In the genomic region with DNA sequence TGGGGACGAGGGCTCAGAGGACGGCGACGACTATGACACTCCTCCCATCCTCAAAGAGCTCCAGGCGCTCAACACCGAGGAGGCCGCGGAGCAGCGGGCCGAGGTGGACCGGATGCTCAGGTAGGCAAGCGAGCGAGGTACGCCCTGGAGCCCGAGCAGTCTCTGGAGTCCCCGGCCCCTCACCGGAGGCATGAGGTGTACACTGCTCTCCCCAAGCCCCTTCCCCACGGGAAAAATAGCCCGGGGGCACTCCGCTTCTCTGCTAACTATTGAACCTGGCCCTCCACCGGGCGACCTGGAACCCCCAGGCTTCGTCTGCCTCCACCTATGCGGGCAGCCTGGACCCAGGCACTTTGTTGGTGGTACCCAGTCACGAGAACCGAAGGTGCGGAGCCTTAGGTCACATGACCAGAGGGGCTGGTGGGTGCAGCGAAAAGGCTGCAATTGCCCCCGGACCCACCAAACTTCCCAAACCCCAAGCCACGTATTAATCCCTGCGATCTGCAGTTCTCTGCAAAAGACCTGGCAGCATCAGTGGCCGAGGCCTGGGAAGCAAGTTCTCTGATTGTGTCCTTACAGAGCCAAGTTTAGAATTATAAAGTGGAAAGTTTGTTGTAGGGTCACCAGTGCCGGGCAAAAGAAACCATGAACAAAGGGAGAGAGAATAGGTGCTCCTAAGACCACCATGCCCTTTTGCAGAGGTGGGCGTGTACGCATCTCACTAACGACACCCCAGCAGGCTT, we compare ENCODE assay signal across 8 mouse cellular contexts. TPM values are rescaled to one million over a fixed set of nuclear protein-coding genes. Genes with fewer than 3 reads are reported as not detected.
DNase-seq lines count a peak whose midpoint lies in the region; ATAC-seq lines count a peak whose summit lies in the region.

No protein-coding gene starts in this region.

- peaks cover 38% of the 10 kb centered on the region for H3K4me1 ChIP-seq in heart, embryonic 13.5 days
- peaks cover 8% of the 10 kb centered on the region; the same call in 1 of the 2 replicates for H3K4me1 ChIP-seq in kidney, embryonic 16.5 days (ENCODE audit: insufficient read depth, low read length)

- H3K27me3 ChIP-seq in heart, embryonic 13.5 days (replicated peaks): peaks cover 83% of the 10 kb centered on the region
- peaks cover 60% of the 10 kb centered on the region for H3K27me3 ChIP-seq in kidney, embryonic 16.5 days (ENCODE audit: insufficient read depth, low read length)

- H3K36me3 ChIP-seq in heart, embryonic 13.5 days: no peaks in the 10 kb centered on the region
- H3K36me3 ChIP-seq in kidney, embryonic 16.5 days (ENCODE audit: insufficient read depth, low read length): no peaks in the 10 kb centered on the region

- DNase-seq in heart, postnatal 4 days: no peak
- DNase-seq in embryo, embryonic 10 days (ENCODE audit: low spot score): peak; percentile 43
- DNase-seq in lung, postnatal 4 days: peak; percentile 25 to 39
- DNase-seq in frontal cortex, postnatal 36 days (ENCODE audit: low spot score in 2 of 2): no peak
- DNase-seq in left cerebral cortex, postnatal 14 days (ENCODE audit: low spot score in 2 of 2): no peak
- no peak for DNase-seq in right cerebral cortex, postnatal 36 days (ENCODE audit: low spot score in 2 of 2)

- WGBS in heart, embryonic 13.5 days: 2% methylated on average over 36 of the region's 36 CpGs
- under 1% methylated on average over 36 of the region's 36 CpGs for WGBS in kidney, embryonic 16.5 days

- no peak for ATAC-seq in heart, embryonic 13.5 days (ENCODE audit: extremely low read depth, insufficient number of reproducible peaks, low FRiP score, low TSS enrichment)
- ATAC-seq in kidney, embryonic 16.5 days (ENCODE audit: low FRiP score, low TSS enrichment): 0 out of 2 replicates have a peak, but pooled peaks have one; percentile 24

- H3K4me3 ChIP-seq in heart, embryonic 13.5 days: peak overlapping the region; percentile 43
- H3K4me3 ChIP-seq in kidney, embryonic 16.5 days (ENCODE audit: low read length): peak overlapping the region; percentile 67

- H3K27ac ChIP-seq in heart, embryonic 13.5 days (replicated peaks): no peak overlapping the region
- H3K27ac ChIP-seq in kidney, embryonic 16.5 days (ENCODE audit: low read length): peak overlapping the region; percentile 96

- peak overlapping the region; percentile 60 for H3K4me2 ChIP-seq in heart, embryonic 13.5 days
- H3K4me2 ChIP-seq in kidney, embryonic 16.5 days (replicated peaks; ENCODE audit: low read depth, low read length): peak overlapping the region; percentile 46

- H3K9me3 ChIP-seq in heart, embryonic 13.5 days: no peaks in the 10 kb centered on the region
- no peaks in the 10 kb centered on the region for H3K9me3 ChIP-seq in kidney, embryonic 16.5 days (ENCODE audit: low read length)

- intact Hi-C loops in left cerebral cortex, postnatal 14 days (cut with DNase I): loop anchor here (5.0 kb wide), 1 partner anchor 671 kb away; no protein-coding TSS in a partner anchor

- no peak overlapping the region for H3K9ac ChIP-seq in heart, embryonic 13.5 days
- peak overlapping the region; percentile 84 for H3K9ac ChIP-seq in kidney, embryonic 16.5 days (replicated peaks; ENCODE audit: low read length)

RNA-seq across cellular contexts. Expression of gene Hnf1b, which starts 1.6 kb away (rescaled TPM):
- 0.31 and 1.1 TPM in 2 replicates for polyA plus RNA-seq in heart, embryonic 13.5 days (2015; fragmentation: Nextera tagmentation; extraction: Ambion mirVana)
- total RNA-seq in heart, postnatal 4 days (2021): not detected
- 90.9 and 104 TPM in 2 replicates for polyA plus RNA-seq in kidney, embryonic 16.5 days (2015; fragmentation: Nextera tagmentation; extraction: Ambion mirVana)
- under 1 TPM in 1 of 2 experiments, not detected in 1; 0.22 TPM for total RNA-seq in left cerebral cortex, postnatal 14 days (2021)

Comparison
In these comparisons a context has a peak if more than half of its experiments do, and no peak if none do; other contexts are left out.
1. DNase-seq: peak in embryo, embryonic 10 days (single experiment) and lung, postnatal 4 days (2 of 2); none in heart, postnatal 4 days (single experiment), frontal cortex, postnatal 36 days (0 of 2), left cerebral cortex, postnatal 14 days (0 of 2) and right cerebral cortex, postnatal 36 days (0 of 2).